Mouse (Mus musculus): ENCODE data around the gene Wbp1. TPM values are rescaled to one million over a fixed set of nuclear protein-coding genes. Genes with fewer than 3 reads are reported as not detected.
A peak's percentile ranks its signal among the peaks of the same experiment; 100 is the strongest.

Gene Wbp1
- total RNA-seq, 1 experiment from 2014 or later: 83.8 TPM

GRCm38 (mm10) chr6:83119734-83120051 is 1.7 kb downstream of the Wbp1 start:
- ATAC-seq (ENCODE audit: extremely low read depth, insufficient number of reproducible peaks, low FRiP score, poor library complexity, severe bottlenecking): no peak

GRCm38 (mm10) chr6:83118825-83119733 is 2.3 kb downstream of the Wbp1 start:
- ATAC-seq (ENCODE audit: extremely low read depth, insufficient number of reproducible peaks, low FRiP score, poor library complexity, severe bottlenecking): no peak

GRCm38 (mm10) chr6:83118369-83118768 is 3.0 kb downstream of the Wbp1 start:
- no peak for ATAC-seq (ENCODE audit: extremely low read depth, insufficient number of reproducible peaks, low FRiP score, poor library complexity, severe bottlenecking)

GRCm38 (mm10) chr6:83117616-83118015 is 3.7 kb downstream of the Wbp1 start:
- no peak for ATAC-seq (ENCODE audit: extremely low read depth, insufficient number of reproducible peaks, low FRiP score, poor library complexity, severe bottlenecking)

GRCm38 (mm10) chr6:83117165-83117438 is 4.3 kb downstream of the Wbp1 start:
- no peak for ATAC-seq (ENCODE audit: extremely low read depth, insufficient number of reproducible peaks, low FRiP score, poor library complexity, severe bottlenecking)

- ATAC-seq (ENCODE audit: extremely low read depth, insufficient number of reproducible peaks, low FRiP score, poor library complexity, severe bottlenecking): no peak
These were observed 4.8 kb downstream of the Wbp1 start for GRCm38 (mm10) chr6:83116373-83117164.

- ATAC-seq (ENCODE audit: extremely low read depth, insufficient number of reproducible peaks, low FRiP score, poor library complexity, severe bottlenecking): no peak
These were observed 5.5 kb downstream of the Wbp1 start for GRCm38 (mm10) chr6:83115682-83116372.

- ATAC-seq (ENCODE audit: extremely low read depth, insufficient number of reproducible peaks, low FRiP score, poor library complexity, severe bottlenecking): peak; percentile 88
These were observed 6.2 kb downstream of the Wbp1 start, which contains the start of gene Mogs for GRCm38 (mm10) chr6:83115011-83115671. TSS of gene Mogs (plus strand) at chr6:83115496.

- ATAC-seq (ENCODE audit: extremely low read depth, insufficient number of reproducible peaks, low FRiP score, poor library complexity, severe bottlenecking): no peak
These were observed 9.7 kb downstream of the Wbp1 start for GRCm38 (mm10) chr6:83111510-83112136.

GRCm38 (mm10) chr6:83108762-83109668 is 12.3 kb downstream of the Wbp1 start, which contains the start of gene Mrpl53:
TSS of gene Mrpl53 (plus strand) at chr6:83109040.
- peak; percentile 74 for ATAC-seq (ENCODE audit: extremely low read depth, insufficient number of reproducible peaks, low FRiP score, poor library complexity, severe bottlenecking)

GRCm38 (mm10) chr6:83107566-83108400 is 13.6 kb downstream of the Wbp1 start:
- peak; percentile 80 for ATAC-seq (ENCODE audit: extremely low read depth, insufficient number of reproducible peaks, low FRiP score, poor library complexity, severe bottlenecking)

- no peak for ATAC-seq (ENCODE audit: extremely low read depth, insufficient number of reproducible peaks, low FRiP score, poor library complexity, severe bottlenecking)
These were observed 17.2 kb downstream of the Wbp1 start for GRCm38 (mm10) chr6:83104158-83104557.

GRCm38 (mm10) chr6:83103130-83103650 is 18.2 kb downstream of the Wbp1 start:
- no peak for ATAC-seq (ENCODE audit: extremely low read depth, insufficient number of reproducible peaks, low FRiP score, poor library complexity, severe bottlenecking)

- ATAC-seq (ENCODE audit: extremely low read depth, insufficient number of reproducible peaks, low FRiP score, poor library complexity, severe bottlenecking): peak; percentile 45; the same call in 1 of the 2 replicates
These were observed 19.4 kb downstream of the Wbp1 start for GRCm38 (mm10) chr6:83101688-83102556.

GRCm38 (mm10) chr6:83101316-83101687 is 20.1 kb downstream of the Wbp1 start, which contains the start of the genes Ccdc142 and Gm42688:
TSS of gene Ccdc142 (plus strand) at chr6:83101601.
TSS of gene Gm42688 (plus strand) at chr6:83101617.
- peak; percentile 87 for ATAC-seq (ENCODE audit: extremely low read depth, insufficient number of reproducible peaks, low FRiP score, poor library complexity, severe bottlenecking)

- no peak for ATAC-seq (ENCODE audit: extremely low read depth, insufficient number of reproducible peaks, low FRiP score, poor library complexity, severe bottlenecking)
These were observed 22.9 kb downstream of the Wbp1 start for GRCm38 (mm10) chr6:83098411-83098810.
